Mouse (Mus musculus) kidney, embryonic 14.5 days (tissue): ENCODE measurements at regions not wholly inside any gene's neighbourhood (a gene's known extent, or its start where the extent isn't known, plus 50 kb on each side); places are given as distances from the start of the nearest gene placed in this dataset.

ENCODE experiments used
- ATAC-seq: fragments of 200-750 bp; cut with Nextera tagmentation; 2 replicates; pipeline ENCODE4 v1.8.0; 2017; ENCODE audit warnings: moderate number of reproducible peaks, mild to moderate bottlenecking, moderate TSS enrichment, moderate library complexity; ENCODE audit not compliant: low FRiP score, low TSS enrichment
- H3K27ac ChIP-seq: fragments of 300-500 bp; sonication (generic); 2 replicates; pipeline ENCODE4 v1.5.1; 2014; ENCODE audit warnings: low read depth, mild to moderate bottlenecking, low read length, moderate library complexity, mixed read lengths
- H3K27me3 ChIP-seq: fragments of 300-500 bp; sonication (generic); 2 replicates; pipeline ENCODE4 v1.6.1; 2014; ENCODE audit warnings: mild to moderate bottlenecking, low read length; ENCODE audit not compliant: control insufficient read depth, insufficient read depth
- H3K36me3 ChIP-seq: fragments of 300-500 bp; sonication (generic); 2 replicates; pipeline ENCODE4 v1.6.1; 2014; ENCODE audit warnings: low read length, mixed read lengths; ENCODE audit not compliant: control insufficient read depth, insufficient read depth
- H3K4me1 ChIP-seq: fragments of 300-500 bp; sonication (generic); 2 replicates; pipeline ENCODE4 v1.6.1; 2014; ENCODE audit warnings: low read length, mixed read lengths; ENCODE audit not compliant: control insufficient read depth, insufficient read depth
- H3K4me2 ChIP-seq: fragments of 300-500 bp; sonication (generic); replicated peaks from 2 replicates; pipeline ENCODE4 v1.6.1; 2014; ENCODE audit warnings: low read depth, mild to moderate bottlenecking, low read length
- H3K4me3 ChIP-seq: fragments of 300-500 bp; sonication (generic); 2 replicates; pipeline ENCODE4 v1.5.1; 2014; ENCODE audit warnings: mild to moderate bottlenecking, low read length
- H3K9ac ChIP-seq: fragments of 300-500 bp; sonication (generic); 2 replicates; pipeline ENCODE4 v1.6.1; 2014; ENCODE audit warnings: low read depth, mild to moderate bottlenecking, low read length, moderate library complexity
- H3K9me3 ChIP-seq: fragments of 300-500 bp; sonication (generic); 2 replicates; pipeline ENCODE4 v1.6.1; 2016; ENCODE audit warnings: low read length; ENCODE audit not compliant: control insufficient read depth
- WGBS: fragments of 180-500 bp; shearing (Covaris S2); extraction: QIAGEN DNeasy Blood & Tissue Kit; methylation state at CpG from one replicate; pipeline ENCODE4 v1.1.7; 2014; 5-methylcytosine and 5-hydroxymethylcytosine counted together

- Histone ChIP-seq H3K4me3 (no peak overlapping the region), H3K4me1 (no peaks in the 10 kb centered on the region), H3K27ac (no peak overlapping the region), H3K4me2 (no peak overlapping the region), H3K27me3 (no peaks in the 10 kb centered on the region), H3K9me3 (peaks cover 5% of the 10 kb centered on the region), H3K36me3 (no peaks in the 10 kb centered on the region), H3K9ac (no peak overlapping the region)
- ATAC-seq: no peak
- WGBS: 77% methylated on average over 1 of the region's 1 CpGs
Measured at GRCm38 (mm10) chr14:100720667-100721066, 436.2 kb upstream of the Klf12 start.

DNA sequence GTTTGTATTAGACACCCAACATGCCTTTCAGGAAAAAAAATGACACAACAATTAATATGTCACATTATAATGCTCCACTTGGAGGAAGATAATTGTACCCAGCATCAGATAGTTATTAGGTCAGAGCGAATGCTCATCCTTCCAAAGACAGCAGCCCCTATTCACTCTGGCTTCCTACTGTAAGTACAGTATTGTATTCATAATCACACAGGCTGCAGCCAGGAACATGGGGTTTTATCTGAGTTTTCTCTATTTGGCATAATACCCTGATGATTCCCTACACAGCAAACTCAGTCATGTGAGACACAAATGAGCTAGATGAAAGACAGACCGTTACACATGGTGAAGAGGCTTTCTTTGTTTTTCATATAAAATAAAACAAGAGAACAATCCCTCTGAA, 430.5 kb upstream of the Klf12 start:
- no peak overlapping the region for H3K4me3 ChIP-seq
- no peaks in the 10 kb centered on the region for H3K4me1 ChIP-seq
- H3K9ac ChIP-seq: no peak overlapping the region
- WGBS: 82% methylated on average over 2 of the region's 2 CpGs
- H3K9me3 ChIP-seq: peaks cover 5% of the 10 kb centered on the region
- no peak overlapping the region for H3K4me2 ChIP-seq
- H3K27me3 ChIP-seq: no peaks in the 10 kb centered on the region
- H3K27ac ChIP-seq: no peak overlapping the region
- no peak for ATAC-seq
- H3K36me3 ChIP-seq: no peaks in the 10 kb centered on the region

DNA sequence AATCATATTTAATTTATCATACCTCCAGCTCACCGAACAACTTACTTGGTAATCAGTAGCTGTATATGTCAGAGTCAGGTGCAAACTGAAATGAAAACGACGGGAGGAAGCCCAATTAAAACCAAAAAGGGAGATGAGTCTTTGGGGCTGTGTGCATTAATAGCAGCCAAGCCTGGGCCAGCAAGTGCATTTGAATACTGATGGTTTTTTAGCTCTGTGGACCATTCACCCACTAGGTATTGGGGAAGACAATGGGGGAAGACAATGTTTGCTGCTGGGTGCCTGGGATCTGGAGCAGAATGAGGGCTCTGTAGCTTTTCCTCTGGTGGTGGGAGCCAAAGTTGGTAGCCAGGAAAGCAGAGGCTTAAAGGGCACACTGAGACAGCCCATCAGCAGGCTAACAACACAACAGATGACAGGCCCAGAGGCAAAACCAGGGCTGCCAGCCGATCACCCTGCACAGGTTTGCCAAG, 429.6 kb upstream of the Klf12 start:
- 84% methylated on average over 4 of the region's 4 CpGs for WGBS
- H3K36me3 ChIP-seq: no peaks in the 10 kb centered on the region
- peaks cover 5% of the 10 kb centered on the region for H3K9me3 ChIP-seq
- no peaks in the 10 kb centered on the region for H3K4me1 ChIP-seq
- no peaks in the 10 kb centered on the region for H3K27me3 ChIP-seq
- H3K27ac ChIP-seq: no peak overlapping the region
- H3K4me2 ChIP-seq: no peak overlapping the region
- no peak for ATAC-seq
- no peak overlapping the region for H3K9ac ChIP-seq
- H3K4me3 ChIP-seq: no peak overlapping the region

GRCm38 (mm10) chr14:100713592-100713991, 429.1 kb upstream of the Klf12 start:
- Histone ChIP-seq H3K4me3 (no peak overlapping the region), H3K27me3 (no peaks in the 10 kb centered on the region), H3K27ac (no peak overlapping the region), H3K4me2 (no peak overlapping the region), H3K36me3 (no peaks in the 10 kb centered on the region), H3K9me3 (peaks cover 5% of the 10 kb centered on the region), H3K9ac (no peak overlapping the region), H3K4me1 (no peaks in the 10 kb centered on the region)
- 91% methylated on average over 6 of the region's 6 CpGs for WGBS
- no peak for ATAC-seq

GRCm38 (mm10) chr14:100665361-100665955, 381.0 kb upstream of the Klf12 start:
- Histone ChIP-seq H3K4me3 (no peak overlapping the region), H3K36me3 (no peaks in the 10 kb centered on the region), H3K27ac (no peak overlapping the region), H3K4me2 (no peak overlapping the region), H3K27me3 (no peaks in the 10 kb centered on the region), H3K9me3 (no peaks in the 10 kb centered on the region), H3K9ac (no peak overlapping the region), H3K4me1 (no peaks in the 10 kb centered on the region)
- 36% methylated on average over 9 of the region's 9 CpGs for WGBS
- no peak for ATAC-seq

GRCm38 (mm10) chr14:100664180-100664579, 379.7 kb upstream of the Klf12 start:
- 80% methylated on average over 3 of the region's 3 CpGs for WGBS
- Histone ChIP-seq H3K9ac (no peak overlapping the region), H3K4me3 (no peak overlapping the region), H3K9me3 (no peaks in the 10 kb centered on the region), H3K4me2 (no peak overlapping the region), H3K4me1 (no peaks in the 10 kb centered on the region), H3K27ac (no peak overlapping the region), H3K27me3 (no peaks in the 10 kb centered on the region), H3K36me3 (no peaks in the 10 kb centered on the region)
- ATAC-seq: no peak

DNA sequence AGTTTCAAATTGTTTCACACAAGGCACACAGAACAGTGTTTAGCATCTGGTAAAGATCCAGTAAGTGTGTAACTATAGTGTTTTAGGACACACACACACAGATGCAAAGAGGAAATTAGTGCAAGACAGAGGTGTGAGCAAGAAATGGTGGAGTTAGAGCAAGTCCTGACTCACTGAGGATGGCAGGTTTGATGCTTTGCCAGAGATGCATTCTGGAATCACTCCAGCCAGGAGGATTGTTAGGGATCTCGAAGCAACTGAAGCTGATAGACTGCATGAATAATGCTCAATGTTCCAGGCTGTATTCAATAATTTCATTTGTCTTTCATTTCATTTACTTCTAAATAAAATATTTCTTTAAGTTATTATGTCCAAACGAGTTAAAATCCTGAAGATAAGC, 357.6 kb upstream of the Klf12 start:
- no peak overlapping the region for H3K9ac ChIP-seq
- no peak overlapping the region for H3K27ac ChIP-seq
- H3K9me3 ChIP-seq: no peaks in the 10 kb centered on the region
- H3K4me2 ChIP-seq: no peak overlapping the region
- no peaks in the 10 kb centered on the region for H3K36me3 ChIP-seq
- H3K27me3 ChIP-seq: no peaks in the 10 kb centered on the region
- 73% methylated on average over 2 of the region's 2 CpGs for WGBS
- ATAC-seq: no peak
- no peaks in the 10 kb centered on the region for H3K4me1 ChIP-seq
- H3K4me3 ChIP-seq: no peak overlapping the region

- H3K9me3 ChIP-seq: no peaks in the 10 kb centered on the region
- no peaks in the 10 kb centered on the region for H3K36me3 ChIP-seq
- no peak overlapping the region for H3K4me3 ChIP-seq
- no peak for ATAC-seq
- H3K27ac ChIP-seq: no peak overlapping the region
- H3K27me3 ChIP-seq: no peaks in the 10 kb centered on the region
- H3K4me1 ChIP-seq: no peaks in the 10 kb centered on the region
- no peak overlapping the region for H3K9ac ChIP-seq
- H3K4me2 ChIP-seq: no peak overlapping the region
- 70% methylated on average over 6 of the region's 6 CpGs for WGBS
Measured at GRCm38 (mm10) chr14:100634521-100634920, 350.0 kb upstream of the Klf12 start.

GRCm38 (mm10) chr14:100631676-100632075, 347.2 kb upstream of the Klf12 start:
- WGBS: 82% methylated on average over 1 of the region's 1 CpGs

More at GRCm38 (mm10) chr14:100631676-100632075, 347.2 kb upstream of the Klf12 start:
- no peak for ATAC-seq
- Histone ChIP-seq H3K27ac (no peak overlapping the region), H3K9ac (no peak overlapping the region), H3K4me2 (no peak overlapping the region), H3K27me3 (no peaks in the 10 kb centered on the region), H3K4me1 (no peaks in the 10 kb centered on the region), H3K4me3 (no peak overlapping the region), H3K9me3 (no peaks in the 10 kb centered on the region), H3K36me3 (no peaks in the 10 kb centered on the region)
